Mouse (Mus musculus): ENCODE measurements at regions not wholly inside any gene's neighbourhood (a gene's known extent, or its start where the extent isn't known, plus 50 kb on each side); places are given as distances from the start of the nearest gene placed in this dataset.

- no peak overlapping the region for H3K4me3 ChIP-seq (ENCODE audit: low read depth, low read length)
- no peaks in the 10 kb centered on the region for H3K9me3 ChIP-seq (ENCODE audit: control insufficient read depth, low read length)
- H3K36me3 ChIP-seq (ENCODE audit: control insufficient read depth, insufficient read depth, low read length): no peaks in the 10 kb centered on the region
- H3K9ac ChIP-seq (ENCODE audit: low read depth, low read length): no peak overlapping the region
- H3K27me3 ChIP-seq (replicated peaks; ENCODE audit: control insufficient read depth, insufficient read depth, low read length): no peaks in the 10 kb centered on the region
- no peak for DNase-seq (ENCODE audit: low spot score)
- H3K4me1 ChIP-seq (ENCODE audit: control insufficient read depth, insufficient read depth, low read length): no peaks in the 10 kb centered on the region
- H3K4me2 ChIP-seq (ENCODE audit: low read depth, low read length): no peak overlapping the region
- 78% methylated on average over 5 of the region's 5 CpGs for WGBS
- no peak for ATAC-seq (ENCODE audit: low read depth)
- no peak overlapping the region for H3K27ac ChIP-seq (replicated peaks; ENCODE audit: low read depth, low read length)
Measured at GRCm38 (mm10) chr12:25757014-25757413, 658.0 kb downstream of the Rnf144a start.

- Histone ChIP-seq H3K9me3 (ENCODE audit: control insufficient read depth, low read length) (no peaks in the 10 kb centered on the region), H3K4me2 (ENCODE audit: low read depth, low read length) (no peak overlapping the region), H3K36me3 (ENCODE audit: control insufficient read depth, insufficient read depth, low read length) (no peaks in the 10 kb centered on the region), H3K9ac (ENCODE audit: low read depth, low read length) (no peak overlapping the region), H3K4me3 (ENCODE audit: low read depth, low read length) (no peak overlapping the region), H3K27ac (replicated peaks; ENCODE audit: low read depth, low read length) (no peak overlapping the region), H3K4me1 (ENCODE audit: control insufficient read depth, insufficient read depth, low read length) (no peaks in the 10 kb centered on the region), H3K27me3 (replicated peaks; ENCODE audit: control insufficient read depth, insufficient read depth, low read length) (no peaks in the 10 kb centered on the region)
- 69% methylated on average over 2 of the region's 2 CpGs for WGBS
- ATAC-seq (ENCODE audit: low read depth) (no peak), DNase-seq (ENCODE audit: low spot score) (no peak)
Measured at GRCm38 (mm10) chr12:25733801-25734200, 636.9 kb upstream of the Id2 start.

DNA sequence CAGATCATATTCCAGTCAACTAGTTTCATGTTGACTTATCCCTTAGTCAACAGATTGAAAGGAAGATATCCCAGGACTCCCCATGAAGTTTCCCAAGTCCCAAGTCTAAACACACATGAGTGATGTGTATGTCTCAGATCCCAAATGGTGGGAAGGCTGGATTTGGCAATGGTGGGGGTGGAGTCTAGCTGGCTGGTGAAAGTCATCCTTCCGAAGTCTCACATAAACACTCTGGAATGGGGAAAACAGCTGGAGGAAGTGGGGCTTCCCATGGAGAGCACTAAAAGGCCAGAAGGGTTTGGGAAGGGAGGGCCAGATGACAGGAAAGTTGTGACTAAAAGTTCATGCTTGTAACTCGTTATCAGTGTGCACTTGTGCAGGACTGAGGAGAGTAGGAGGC, 628.8 kb upstream of the Id2 start:
- H3K9me3 ChIP-seq (ENCODE audit: control insufficient read depth, low read length): no peaks in the 10 kb centered on the region
- no peaks in the 10 kb centered on the region for H3K27me3 ChIP-seq (replicated peaks; ENCODE audit: control insufficient read depth, insufficient read depth, low read length)
- 53% methylated on average over 2 of the region's 2 CpGs for WGBS
- no peak for ATAC-seq (ENCODE audit: low read depth)
- H3K4me3 ChIP-seq (ENCODE audit: low read depth, low read length): no peak overlapping the region
- no peak overlapping the region for H3K4me2 ChIP-seq (ENCODE audit: low read depth, low read length)
- no peak for DNase-seq (ENCODE audit: low spot score)
- no peaks in the 10 kb centered on the region for H3K4me1 ChIP-seq (ENCODE audit: control insufficient read depth, insufficient read depth, low read length)
- no peak overlapping the region for H3K9ac ChIP-seq (ENCODE audit: low read depth, low read length)
- no peaks in the 10 kb centered on the region for H3K36me3 ChIP-seq (ENCODE audit: control insufficient read depth, insufficient read depth, low read length)
- no peak overlapping the region for H3K27ac ChIP-seq (replicated peaks; ENCODE audit: low read depth, low read length)

DNA sequence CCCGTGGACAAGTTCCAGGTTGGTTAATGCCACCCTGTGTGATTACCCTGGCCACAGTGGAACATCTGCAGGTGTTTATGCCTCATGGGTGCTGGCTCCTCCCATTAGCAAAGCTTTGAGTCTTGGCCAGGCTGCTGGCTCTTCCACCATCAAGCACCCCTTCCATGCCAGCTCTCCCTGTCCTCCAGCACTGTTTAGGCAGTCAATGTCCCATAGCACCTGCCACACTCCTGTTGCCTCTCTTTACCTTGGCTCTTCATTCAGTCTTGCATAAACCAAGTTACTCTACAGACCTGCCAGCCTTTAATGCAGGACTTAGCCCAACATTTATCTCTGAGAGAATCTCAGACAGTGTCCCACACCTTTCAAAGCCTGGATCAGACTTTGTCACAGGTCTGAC, 614.2 kb upstream of the Id2 start:
- DNase-seq (ENCODE audit: low spot score) (no peak), ATAC-seq (ENCODE audit: low read depth) (no peak)
- WGBS: 91% methylated on average over 1 of the region's 1 CpGs
- no peak overlapping the region for H3K9ac ChIP-seq (ENCODE audit: low read depth, low read length)
- H3K27me3 ChIP-seq (replicated peaks; ENCODE audit: control insufficient read depth, insufficient read depth, low read length): no peaks in the 10 kb centered on the region; the same call in 1 of the 2 replicates
- H3K36me3 ChIP-seq (ENCODE audit: control insufficient read depth, insufficient read depth, low read length): no peaks in the 10 kb centered on the region
- H3K9me3 ChIP-seq (ENCODE audit: control insufficient read depth, low read length): no peaks in the 10 kb centered on the region
- no peaks in the 10 kb centered on the region for H3K4me1 ChIP-seq (ENCODE audit: control insufficient read depth, insufficient read depth, low read length)
- no peak overlapping the region for H3K4me2 ChIP-seq (ENCODE audit: low read depth, low read length)
- H3K27ac ChIP-seq (replicated peaks; ENCODE audit: low read depth, low read length): no peak overlapping the region
- no peak overlapping the region for H3K4me3 ChIP-seq (ENCODE audit: low read depth, low read length)

DNA sequence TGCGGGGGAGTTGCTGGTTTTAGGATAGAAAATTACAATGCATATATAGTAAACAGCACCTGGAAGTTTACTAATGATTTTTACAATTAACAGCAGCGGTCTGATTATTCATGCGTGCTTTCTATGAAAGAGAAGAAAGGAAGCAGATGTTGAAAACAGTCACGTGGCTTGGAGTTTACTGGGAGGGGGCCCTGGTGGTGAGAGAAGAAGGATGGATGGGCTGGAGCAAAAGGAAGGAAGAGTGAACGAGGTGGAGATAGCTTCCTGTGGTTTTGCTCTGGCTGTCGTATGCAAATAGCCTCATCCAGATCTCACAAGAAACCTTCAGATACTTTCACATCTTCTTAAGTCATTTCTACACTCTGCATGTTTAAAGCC, 606.1 kb upstream of the Id2 start:
- peaks cover 2% of the 10 kb centered on the region; the same call in 1 of the 2 replicates for H3K4me1 ChIP-seq (ENCODE audit: control insufficient read depth, insufficient read depth, low read length)
- peak overlapping the region; percentile 48 for H3K4me2 ChIP-seq (ENCODE audit: low read depth, low read length)
- H3K27ac ChIP-seq (replicated peaks; ENCODE audit: low read depth, low read length): no peak overlapping the region
- H3K27me3 ChIP-seq (replicated peaks; ENCODE audit: control insufficient read depth, insufficient read depth, low read length): no peaks in the 10 kb centered on the region
- peak overlapping the region; percentile 20 for H3K4me3 ChIP-seq (ENCODE audit: low read depth, low read length)
- ATAC-seq (ENCODE audit: low read depth) (no peak), DNase-seq (ENCODE audit: low spot score) (no peak)
- WGBS: 18% methylated on average over 6 of the region's 6 CpGs
- 0 out of 2 replicates have a peak overlapping the region, but pooled peaks have one; percentile 28 for H3K9ac ChIP-seq (ENCODE audit: low read depth, low read length)
- no peaks in the 10 kb centered on the region for H3K36me3 ChIP-seq (ENCODE audit: control insufficient read depth, insufficient read depth, low read length)
- H3K9me3 ChIP-seq (ENCODE audit: control insufficient read depth, low read length): no peaks in the 10 kb centered on the region

DNA sequence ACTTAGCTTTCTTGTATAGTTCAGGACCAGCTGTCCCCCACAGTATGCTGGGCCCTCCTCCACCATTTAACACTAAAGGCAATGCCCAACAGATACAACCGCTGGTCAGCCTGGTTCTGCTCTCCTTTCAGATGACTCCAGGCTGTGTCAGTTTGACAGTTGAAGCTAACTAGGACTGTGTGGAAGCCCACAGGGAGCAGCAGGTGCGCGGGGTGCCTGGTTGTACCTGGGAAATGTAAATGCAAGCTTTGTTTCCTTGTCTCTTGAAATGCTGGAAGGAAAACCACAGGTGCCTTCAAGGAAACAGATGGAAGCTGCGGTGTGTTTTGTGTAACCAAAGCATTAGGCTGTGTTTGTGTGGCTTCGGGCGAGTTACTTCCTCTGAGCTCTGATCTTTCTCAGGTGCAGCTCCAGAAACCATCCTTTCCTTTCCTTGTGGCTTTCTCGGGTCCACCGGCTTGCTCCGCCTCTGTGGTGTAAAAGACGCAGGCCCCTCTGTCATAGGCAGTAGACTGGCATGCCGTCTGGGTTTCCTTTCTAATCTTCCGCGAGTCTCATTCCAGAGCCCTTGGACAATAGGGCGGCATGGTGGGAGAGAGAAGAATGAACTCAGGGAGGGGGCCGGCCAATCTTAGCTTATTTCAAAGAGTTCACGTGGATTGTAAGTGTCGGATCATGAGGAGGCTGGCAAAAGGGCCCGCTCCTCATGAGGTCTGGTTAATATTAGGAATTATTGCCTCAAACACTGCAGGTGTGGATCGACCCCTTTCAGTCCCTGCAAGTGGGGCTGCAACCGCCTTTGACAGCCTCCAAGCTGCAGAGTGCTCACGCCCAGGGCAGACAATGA, 605.5 kb upstream of the Id2 start:
- Histone ChIP-seq H3K4me2 (ENCODE audit: low read depth, low read length) (peak overlapping the region; percentile 48), H3K36me3 (ENCODE audit: control insufficient read depth, insufficient read depth, low read length) (no peaks in the 10 kb centered on the region), H3K9ac (ENCODE audit: low read depth, low read length) (peak overlapping the region; percentile 28; the same call in 1 of the 2 replicates), H3K27ac (replicated peaks; ENCODE audit: low read depth, low read length) (no peak overlapping the region), H3K27me3 (replicated peaks; ENCODE audit: control insufficient read depth, insufficient read depth, low read length) (no peaks in the 10 kb centered on the region), H3K4me3 (ENCODE audit: low read depth, low read length) (peak overlapping the region; percentile 20), H3K9me3 (ENCODE audit: control insufficient read depth, low read length) (no peaks in the 10 kb centered on the region), H3K4me1 (ENCODE audit: control insufficient read depth, insufficient read depth, low read length) (peaks cover 2% of the 10 kb centered on the region; the same call in 1 of the 2 replicates)
- peak; percentile 16 for DNase-seq (ENCODE audit: low spot score)
- 15% methylated on average over 21 of the region's 21 CpGs for WGBS
- ATAC-seq (ENCODE audit: low read depth): peak; percentile 67; the same call in 1 of the 2 replicates

GRCm38 (mm10) chr12:25687063-25687462, 590.1 kb upstream of the Id2 start:
- DNase-seq (ENCODE audit: low spot score) (no peak), ATAC-seq (ENCODE audit: low read depth) (no peak)
- Histone ChIP-seq H3K27ac (replicated peaks; ENCODE audit: low read depth, low read length) (no peak overlapping the region), H3K4me2 (ENCODE audit: low read depth, low read length) (no peak overlapping the region), H3K9me3 (ENCODE audit: control insufficient read depth, low read length) (no peaks in the 10 kb centered on the region), H3K4me1 (ENCODE audit: control insufficient read depth, insufficient read depth, low read length) (no peaks in the 10 kb centered on the region), H3K36me3 (ENCODE audit: control insufficient read depth, insufficient read depth, low read length) (no peaks in the 10 kb centered on the region), H3K27me3 (replicated peaks; ENCODE audit: control insufficient read depth, insufficient read depth, low read length) (no peaks in the 10 kb centered on the region), H3K9ac (ENCODE audit: low read depth, low read length) (no peak overlapping the region), H3K4me3 (ENCODE audit: low read depth, low read length) (no peak overlapping the region)

GRCm38 (mm10) chr12:25676631-25677030, 579.7 kb upstream of the Id2 start:
- H3K27ac ChIP-seq (replicated peaks; ENCODE audit: low read depth, low read length): no peak overlapping the region
- ATAC-seq (ENCODE audit: low read depth): no peak
- H3K9me3 ChIP-seq (ENCODE audit: control insufficient read depth, low read length): no peaks in the 10 kb centered on the region
- H3K36me3 ChIP-seq (ENCODE audit: control insufficient read depth, insufficient read depth, low read length): no peaks in the 10 kb centered on the region
- DNase-seq (ENCODE audit: low spot score): no peak
- no peak overlapping the region for H3K9ac ChIP-seq (ENCODE audit: low read depth, low read length)
- no peak overlapping the region for H3K4me2 ChIP-seq (ENCODE audit: low read depth, low read length)
- 91% methylated on average over 11 of the region's 11 CpGs for WGBS
- no peaks in the 10 kb centered on the region for H3K4me1 ChIP-seq (ENCODE audit: control insufficient read depth, insufficient read depth, low read length)
- H3K4me3 ChIP-seq (ENCODE audit: low read depth, low read length): no peak overlapping the region
- no peaks in the 10 kb centered on the region for H3K27me3 ChIP-seq (replicated peaks; ENCODE audit: control insufficient read depth, insufficient read depth, low read length)

DNA sequence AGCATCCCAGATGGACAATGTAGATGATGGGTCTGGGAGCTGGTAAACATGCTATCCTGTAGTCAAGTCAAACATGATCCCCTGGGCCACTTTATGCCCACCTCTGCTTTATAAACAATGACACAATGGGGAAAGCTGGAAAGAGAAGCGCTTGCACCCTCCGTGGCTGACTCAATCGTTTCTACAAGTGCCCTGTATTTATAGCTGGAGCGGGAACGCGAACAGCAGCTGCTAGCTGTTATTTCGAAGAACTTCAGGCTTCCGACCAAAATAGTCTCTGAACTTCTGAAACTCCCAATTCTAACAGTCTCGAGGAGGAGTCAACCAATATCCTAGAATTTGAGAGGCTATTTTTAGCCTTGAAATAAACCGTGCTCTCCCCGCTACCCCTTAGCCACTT, 571.4 kb upstream of the Id2 start:
- WGBS: 73% methylated on average over 11 of the region's 11 CpGs
- ATAC-seq (ENCODE audit: low read depth): no peak

More for the DNA sequence above, 571.4 kb upstream of the Id2 start:
- peak; percentile 16 for DNase-seq (ENCODE audit: low spot score)
- Histone ChIP-seq H3K4me3 (ENCODE audit: low read depth, low read length) (no peak overlapping the region), H3K36me3 (ENCODE audit: control insufficient read depth, insufficient read depth, low read length) (no peaks in the 10 kb centered on the region), H3K27me3 (replicated peaks; ENCODE audit: control insufficient read depth, insufficient read depth, low read length) (no peaks in the 10 kb centered on the region), H3K27ac (replicated peaks; ENCODE audit: low read depth, low read length) (no peak overlapping the region), H3K9ac (ENCODE audit: low read depth, low read length) (no peak overlapping the region), H3K4me1 (ENCODE audit: control insufficient read depth, insufficient read depth, low read length) (no peaks in the 10 kb centered on the region), H3K4me2 (ENCODE audit: low read depth, low read length) (no peak overlapping the region), H3K9me3 (ENCODE audit: control insufficient read depth, low read length) (no peaks in the 10 kb centered on the region)

All from embryonic facial prominence, embryonic 14.5 days (tissue).